Mouse (Mus musculus) thymus, adult 2 months (tissue): Measurements from ENCODE around the gene Esrp2.

Source experiments
- CTCF ChIP-seq: fragments of 200-500 bp; IDR thresholded peaks from 2 replicates; pipeline ENCODE4 v1.5.1; 2012; ENCODE audit warnings: mild to moderate bottlenecking, control low read depth, low read length, moderate library complexity, borderline replicate concordance; ENCODE audit not compliant: control insufficient read depth, poor library complexity, insufficient read depth; ENCODE audit errors: extremely low read depth
- POLR2A ChIP-seq: fragments of 200-500 bp; IDR thresholded peaks from 2 replicates; pipeline ENCODE4 v1.6.1; 2012; ENCODE audit warnings: mild to moderate bottlenecking, low read length, control low read depth, moderate library complexity; ENCODE audit not compliant: control insufficient read depth, poor library complexity, insufficient read depth; ENCODE audit errors: extremely low read depth

DNA sequence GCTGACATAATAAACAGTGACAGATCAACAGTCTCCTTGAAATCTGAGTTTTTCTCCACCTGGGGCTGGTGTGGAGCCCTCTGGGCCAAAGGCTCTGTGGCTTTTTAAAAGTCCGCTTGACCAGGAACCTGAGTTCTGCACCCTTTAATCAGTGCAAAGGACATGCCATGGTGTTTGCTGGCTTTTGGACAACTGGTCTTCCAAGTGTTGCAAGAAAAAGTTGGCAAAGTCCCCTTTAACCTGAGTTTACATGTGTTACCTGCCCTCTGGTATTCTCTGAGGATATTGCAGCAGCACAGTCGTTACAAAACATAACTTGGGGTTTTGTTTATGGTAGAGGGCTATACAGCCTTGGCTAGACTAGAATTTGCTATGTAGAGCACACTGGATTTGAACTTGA, 6.3 kb downstream of the Esrp2 start:
- TF ChIP-seq CTCF: no peak
- TF ChIP-seq POLR2A: no peak
